Mouse (Mus musculus) intestine, embryonic 14.5 days (tissue): Measurements from ENCODE around the gene Nrm. TPM values are rescaled to one million over a fixed set of nuclear protein-coding genes. Genes with fewer than 3 reads are reported as not detected.

ENCODE experiments used
- ATAC-seq: fragments of 200-750 bp; cut with Nextera tagmentation; replicated peaks from 2 replicates; pipeline ENCODE4 v1.8.0; 2017; ENCODE audit warnings: low read depth, moderate number of reproducible peaks, moderate TSS enrichment, moderate library complexity; ENCODE audit not compliant: low FRiP score, low TSS enrichment
- DNase-seq: peaks from one replicate; pipeline ENCODE4 v3.0.0-alpha.2; 2018; ENCODE audit warnings: low spot score
- H3K27ac ChIP-seq: fragments of 300-500 bp; sonication (generic); 2 replicates; pipeline ENCODE4 v1.5.1; 2014; ENCODE audit warnings: low read depth, mild to moderate bottlenecking, control low read depth
- H3K27me3 ChIP-seq: fragments of 300-500 bp; sonication (generic); replicated peaks from 2 replicates; pipeline ENCODE4 v1.6.1; 2014; ENCODE audit warnings: low read length, control low read depth; ENCODE audit not compliant: control insufficient read depth, insufficient read depth
- H3K36me3 ChIP-seq: fragments of 300-500 bp; sonication (generic); 2 replicates; pipeline ENCODE4 v1.6.1; 2014; ENCODE audit warnings: low read length, control low read depth; ENCODE audit not compliant: control insufficient read depth, insufficient read depth
- H3K4me1 ChIP-seq: fragments of 300-500 bp; sonication (generic); replicated peaks from 2 replicates; pipeline ENCODE4 v1.6.1; 2014; ENCODE audit warnings: low read length, control low read depth, mixed read lengths; ENCODE audit not compliant: control insufficient read depth, insufficient read depth
- H3K4me2 ChIP-seq: fragments of 300-500 bp; sonication (generic); 2 replicates; pipeline ENCODE4 v1.6.1; 2014; ENCODE audit warnings: low read length
- H3K4me3 ChIP-seq: fragments of 300-500 bp; sonication (generic); 2 replicates; pipeline ENCODE4 v1.5.1; 2014; ENCODE audit warnings: low read depth, low read length, control low read depth, mixed read lengths
- H3K9ac ChIP-seq: fragments of 300-500 bp; sonication (generic); 2 replicates; pipeline ENCODE4 v1.6.1; 2014; ENCODE audit warnings: mild to moderate bottlenecking, low read length
- H3K9me3 ChIP-seq: fragments of 300-500 bp; sonication (generic); 2 replicates; pipeline ENCODE4 v1.6.1; 2016; ENCODE audit warnings: low read length, control low read depth; ENCODE audit not compliant: control insufficient read depth
- WGBS: fragments of 180-500 bp; shearing (Covaris S2); extraction: QIAGEN DNeasy Blood & Tissue Kit; methylation state at CpG from one replicate; pipeline ENCODE4 v1.1.7; 2014; 5-methylcytosine and 5-hydroxymethylcytosine counted together
- polyA plus RNA-seq: library from polyadenylated mRNA; unstranded; fragments of >200 nt; fragmentation: Nextera tagmentation; extraction: Ambion mirVana; gene quantifications from 2 replicates; pipeline ENCODE4 v1.2.1, GENCODE M21; 2014

Gene Nrm
- polyA plus RNA-seq, 1 experiment from 2014 or later = 62.6 TPM

DNA sequence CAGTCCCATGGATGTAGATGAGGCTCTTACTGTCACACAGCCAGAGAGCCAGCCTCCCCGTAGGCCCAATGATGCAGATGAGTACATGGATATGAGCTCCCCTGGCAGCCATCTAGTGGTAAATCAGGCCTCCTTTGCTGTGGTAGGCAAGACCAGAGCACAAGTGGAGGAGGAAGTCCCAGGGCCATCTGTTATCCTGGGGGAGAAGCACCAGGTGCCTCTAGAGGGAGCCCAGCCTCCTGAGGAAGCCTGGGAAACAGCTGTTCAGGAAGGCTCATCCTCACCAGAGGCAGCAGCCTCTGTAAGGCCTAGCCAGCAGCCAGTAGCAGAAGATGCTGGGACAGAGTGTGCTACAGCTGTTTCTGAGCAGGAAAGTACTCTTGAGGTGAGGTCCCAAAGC, 13.0 kb upstream of the Nrm start:
- no peak overlapping the region for H3K27ac ChIP-seq
- ATAC-seq (no peak), DNase-seq (no peak)
- peaks cover 89% of the 10 kb centered on the region for H3K36me3 ChIP-seq
- no peaks in the 10 kb centered on the region for H3K4me1 ChIP-seq
- H3K27me3 ChIP-seq = no peaks in the 10 kb centered on the region
- H3K9ac ChIP-seq = no peak overlapping the region
- WGBS = 65% methylated on average over 1 of the region's 1 CpGs
- H3K4me2 ChIP-seq = no peak overlapping the region
- H3K9me3 ChIP-seq = no peaks in the 10 kb centered on the region
- no peak overlapping the region for H3K4me3 ChIP-seq

DNA sequence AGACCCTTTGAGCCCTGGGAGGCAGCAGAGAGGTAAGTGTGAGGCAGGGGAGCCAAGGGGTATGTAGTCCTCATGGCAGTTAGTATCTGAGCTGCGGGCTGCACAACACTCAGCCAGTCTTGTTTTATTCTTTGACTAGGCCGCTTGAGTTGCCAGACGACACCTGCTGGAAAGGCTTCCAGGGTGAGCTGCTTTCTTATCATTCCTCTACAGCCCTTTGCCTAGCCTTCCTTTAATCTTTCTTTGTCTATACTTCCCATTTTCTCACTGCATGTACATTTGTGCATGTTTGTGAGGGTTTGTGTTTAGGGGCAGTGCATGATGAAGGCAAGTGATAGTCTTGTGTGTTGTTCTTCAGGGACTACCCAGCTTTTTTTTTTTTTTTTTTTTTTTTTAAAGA, 10.1 kb upstream of the Nrm start:
- H3K36me3 ChIP-seq = peaks cover 91% of the 10 kb centered on the region
- DNase-seq = no peak
- H3K4me1 ChIP-seq = no peaks in the 10 kb centered on the region
- no peaks in the 10 kb centered on the region for H3K27me3 ChIP-seq
- H3K9ac ChIP-seq = no peak overlapping the region
- no peak for ATAC-seq
- no peak overlapping the region for H3K4me3 ChIP-seq
- 91% methylated on average over 3 of the region's 3 CpGs for WGBS
- no peaks in the 10 kb centered on the region for H3K9me3 ChIP-seq
- H3K27ac ChIP-seq = no peak overlapping the region
- H3K4me2 ChIP-seq = no peak overlapping the region

DNA sequence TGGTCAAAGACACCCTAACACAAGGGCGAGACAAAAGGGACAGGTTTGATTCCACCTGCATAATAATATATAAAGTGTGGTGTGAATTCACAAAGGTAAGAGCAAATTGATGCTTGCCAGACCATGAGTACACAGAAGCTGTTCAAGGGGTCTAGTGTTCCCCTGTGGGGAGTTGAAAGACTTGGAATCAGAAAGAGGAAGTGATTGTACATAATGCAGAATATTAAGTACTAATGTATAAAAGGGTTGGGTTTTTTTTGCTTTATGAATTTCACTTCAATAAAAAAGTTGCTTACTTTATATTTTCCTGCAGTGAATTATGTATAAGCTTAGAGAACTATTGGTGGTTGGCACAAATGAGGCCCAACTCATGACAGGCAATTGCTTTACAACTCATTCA, 1.7 kb upstream of the Nrm start:
- H3K9me3 ChIP-seq = no peaks in the 10 kb centered on the region

DNA sequence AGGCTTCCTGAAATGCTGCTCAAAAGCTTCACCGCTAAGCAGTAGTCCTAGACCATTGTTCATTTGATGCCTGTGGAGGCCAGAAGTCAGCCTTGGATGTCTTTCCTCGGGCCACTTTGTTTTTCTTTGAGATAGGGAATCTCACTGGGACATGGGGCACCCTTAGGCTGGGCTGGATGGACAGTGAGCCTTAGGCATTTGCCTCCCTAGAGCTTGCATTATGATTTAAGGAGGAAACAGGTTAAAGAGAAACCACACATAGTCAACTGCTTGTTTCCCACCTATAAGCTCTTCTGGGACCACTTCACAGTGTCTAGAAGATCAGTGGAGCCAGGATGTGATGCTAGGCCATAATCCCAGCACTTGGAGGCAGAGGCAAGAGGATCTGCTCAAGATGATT, 1.3 kb upstream of the Nrm start:
- peaks cover 25% of the 10 kb centered on the region for H3K36me3 ChIP-seq
- no peak overlapping the region for H3K4me2 ChIP-seq
- DNase-seq (no peak), ATAC-seq (no peak)
- H3K27ac ChIP-seq = no peak overlapping the region
- H3K4me3 ChIP-seq = no peak overlapping the region
- no peaks in the 10 kb centered on the region for H3K27me3 ChIP-seq
- no peak overlapping the region for H3K9ac ChIP-seq
- H3K4me1 ChIP-seq = peaks cover 11% of the 10 kb centered on the region
- WGBS = 71% methylated on average over 2 of the region's 2 CpGs
- no peaks in the 10 kb centered on the region for H3K9me3 ChIP-seq

More for the DNA sequence above, 1.7 kb upstream of the Nrm start:
- no peak overlapping the region for H3K27ac ChIP-seq
- H3K4me3 ChIP-seq = no peak overlapping the region
- H3K36me3 ChIP-seq = peaks cover 30% of the 10 kb centered on the region
- no peak for DNase-seq
- no peak overlapping the region for H3K4me2 ChIP-seq
- H3K27me3 ChIP-seq = no peaks in the 10 kb centered on the region
- H3K9ac ChIP-seq = no peak overlapping the region
- 89% methylated on average over 1 of the region's 1 CpGs for WGBS
- no peak for ATAC-seq
- H3K4me1 ChIP-seq = peaks cover 6% of the 10 kb centered on the region

DNA sequence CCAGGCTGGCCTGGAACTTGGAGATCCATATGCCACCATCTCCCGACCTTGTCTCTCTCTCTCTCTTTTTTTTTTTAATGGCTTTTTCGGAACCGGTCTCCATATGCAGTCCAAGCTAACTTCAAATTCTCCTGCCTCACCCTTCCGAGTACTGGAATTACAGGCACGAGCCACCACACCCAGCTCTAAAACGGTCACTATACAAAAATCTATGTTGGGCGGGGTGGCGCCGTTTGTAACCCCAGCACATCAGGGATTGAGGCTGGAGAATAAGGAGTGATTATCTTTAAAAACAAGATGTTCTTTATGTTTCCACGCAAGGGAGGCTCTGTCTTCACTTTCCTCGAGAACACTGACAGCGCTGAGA, 304 bp upstream of the Nrm start:
- peak overlapping the region; percentile 83 for H3K4me3 ChIP-seq
- no peaks in the 10 kb centered on the region for H3K27me3 ChIP-seq
- no peak for ATAC-seq
- peaks cover 21% of the 10 kb centered on the region for H3K36me3 ChIP-seq
- peak overlapping the region; percentile 67 for H3K9ac ChIP-seq
- H3K4me1 ChIP-seq = peaks cover 15% of the 10 kb centered on the region
- DNase-seq = no peak
- WGBS = 6% methylated on average over 12 of the region's 12 CpGs
- H3K4me2 ChIP-seq = peak overlapping the region; percentile 59
- H3K27ac ChIP-seq = peak overlapping the region; percentile 89; the same call in 1 of the 2 replicates
- no peaks in the 10 kb centered on the region for H3K9me3 ChIP-seq

DNA sequence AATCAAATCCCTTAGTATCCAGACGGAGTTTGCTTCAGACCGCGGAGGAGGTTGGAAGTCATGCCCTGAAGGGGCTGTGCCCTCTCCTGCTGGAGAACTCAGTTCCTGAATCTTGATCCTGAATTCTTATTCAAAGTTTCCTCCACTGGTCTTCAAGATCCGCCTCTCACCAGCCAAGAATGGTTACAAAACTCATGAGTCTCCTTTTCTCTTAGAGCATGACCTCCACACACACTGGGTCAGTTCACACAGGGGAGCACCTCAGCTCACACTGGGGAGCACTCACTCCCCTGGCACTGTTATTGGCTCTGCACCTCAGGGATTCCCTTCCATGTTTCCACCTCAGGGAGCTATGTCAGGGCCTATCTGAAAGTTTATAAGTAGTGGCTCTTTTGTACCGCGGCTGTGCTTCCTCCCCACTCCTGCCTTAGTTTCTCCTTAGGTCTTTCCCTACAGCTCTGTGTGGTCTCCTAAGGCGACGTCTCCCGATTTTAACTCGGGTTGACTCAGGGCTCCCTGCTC, 3.8 kb downstream of the Nrm start:
- 26% methylated on average over 10 of the region's 10 CpGs for WGBS
- Histone ChIP-seq H3K4me2 (peak overlapping the region; percentile 92), H3K9ac (peak overlapping the region; percentile 62), H3K27me3 (no peaks in the 10 kb centered on the region), H3K9me3 (no peaks in the 10 kb centered on the region), H3K4me1 (peaks cover 42% of the 10 kb centered on the region), H3K36me3 (no peaks in the 10 kb centered on the region), H3K4me3 (peak overlapping the region; percentile 68), H3K27ac (peak overlapping the region; percentile 96)
- ATAC-seq = no peak
- no peak for DNase-seq

DNA sequence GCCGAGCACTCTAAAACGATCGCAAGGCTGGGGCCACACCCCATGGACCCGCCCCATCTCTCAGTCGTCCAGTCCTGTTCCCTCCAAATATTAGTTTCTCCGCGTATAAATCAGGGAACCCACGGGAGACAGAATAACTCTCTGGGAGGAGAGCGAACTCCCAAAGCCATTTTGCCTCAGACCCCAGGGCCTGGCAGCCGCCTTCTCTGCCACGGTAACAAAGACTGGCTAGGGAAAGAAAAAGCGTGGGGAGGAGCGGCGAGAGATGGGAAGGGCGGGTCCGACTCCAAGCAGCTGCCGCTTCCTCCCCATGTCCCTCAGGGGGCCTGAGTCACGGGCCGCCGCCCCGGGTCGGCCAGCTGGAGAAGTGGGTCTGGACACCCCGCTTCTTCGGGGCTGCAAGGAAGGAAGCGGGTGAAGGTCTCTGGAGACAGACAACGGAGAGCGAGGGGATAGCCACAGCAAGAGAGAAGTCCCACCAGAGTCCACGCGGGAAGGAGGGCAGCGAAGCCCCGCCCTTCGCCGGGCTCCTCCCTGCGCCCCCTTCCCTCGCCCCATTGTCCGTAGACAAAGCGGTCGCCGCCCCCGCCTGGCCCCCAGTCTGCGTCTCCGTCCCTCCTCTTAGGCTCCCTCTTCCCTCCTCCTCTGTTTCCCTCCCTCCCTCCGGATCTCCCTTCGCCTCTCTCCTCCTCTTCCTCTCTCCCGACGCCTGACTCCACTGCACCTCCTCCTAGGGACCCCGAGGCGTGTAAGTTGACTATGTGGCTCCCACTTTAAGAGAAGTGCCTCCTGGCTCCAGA, 4.6 kb downstream of the Nrm start, which contains the start of gene Ppp1r18:
Ppp1r18 (plus strand) TSS at position 113 of the 800 bp plus-strand sequence.
- peak; percentile 90 for DNase-seq
- Histone ChIP-seq H3K4me2 (peak within 1 kb of the TSS; percentile 92), H3K27ac (peak within 1 kb of the TSS; percentile 96), H3K9me3 (no peaks in the 10 kb centered on the region), H3K36me3 (peaks cover 3% of the 10 kb centered on the region; the same call in 1 of the 2 replicates), H3K4me3 (peak within 1 kb of the TSS; percentile 68), H3K4me1 (peaks cover 46% of the 10 kb centered on the region), H3K9ac (peak within 1 kb of the TSS; percentile 62), H3K27me3 (no peaks in the 10 kb centered on the region)
- ATAC-seq = peak; percentile 54
- under 1% methylated on average over 36 of the region's 48 CpGs for WGBS

DNA sequence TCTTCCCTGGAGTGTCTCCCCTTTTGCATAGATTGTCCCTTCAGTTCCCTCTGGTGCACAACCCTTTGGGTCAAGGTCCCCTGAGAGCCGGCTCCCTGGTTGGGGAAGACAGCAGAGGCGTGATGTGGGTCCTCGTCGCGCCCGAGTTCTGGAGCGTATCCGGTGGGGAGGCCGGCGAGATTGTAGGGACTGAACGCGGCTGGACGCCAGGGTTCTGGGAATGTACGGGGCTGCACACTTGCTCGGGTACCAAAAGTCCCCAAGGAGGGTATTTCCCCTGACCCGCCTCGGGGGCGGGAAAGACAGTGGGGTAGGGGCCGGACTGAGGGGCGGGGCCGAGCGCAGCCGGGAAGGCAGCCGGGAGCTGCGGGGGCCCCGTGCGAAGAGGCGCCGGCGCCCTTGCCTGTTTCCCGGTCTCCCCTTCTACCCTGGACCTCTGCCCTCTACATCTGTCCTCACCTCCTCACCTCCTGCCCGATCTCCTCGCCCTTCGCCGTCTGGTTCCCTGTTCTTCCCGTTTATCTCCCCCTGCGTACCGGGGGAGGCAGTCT, 5.2 kb downstream of the Nrm start:
- under 1% methylated on average over 38 of the region's 38 CpGs for WGBS
- DNase-seq (peak; percentile 87), ATAC-seq (peak; percentile 39)
- peak overlapping the region; percentile 62 for H3K9ac ChIP-seq
- H3K36me3 ChIP-seq = peaks cover 7% of the 10 kb centered on the region
- H3K4me2 ChIP-seq = peak overlapping the region; percentile 92
- H3K27ac ChIP-seq = peak overlapping the region; percentile 96
- no peaks in the 10 kb centered on the region for H3K27me3 ChIP-seq
- 0 out of 2 replicates have a peak, but pooled peaks cover 3% of the 10 kb centered on the region for H3K9me3 ChIP-seq
- peaks cover 50% of the 10 kb centered on the region for H3K4me1 ChIP-seq
- peak overlapping the region; percentile 68 for H3K4me3 ChIP-seq
